Mouse (Mus musculus): Measurements from ENCODE around the gene Ctrl. TPM values are rescaled to one million over a fixed set of nuclear protein-coding genes. Genes with fewer than 3 reads are reported as not detected.
A peak's percentile ranks its signal among the peaks of the same experiment; 100 is the strongest.

Gene Ctrl
- polyA plus RNA-seq, 1 experiment: 4,931 TPM

- no peaks in the 10 kb centered on the region for H3K4me1 ChIP-seq (ENCODE audit: control insufficient read depth, insufficient read depth, insufficient read length)
- H3K4me3 ChIP-seq (ENCODE audit: extremely low read depth, insufficient read depth, insufficient read length): no peak overlapping the region
- no peaks in the 10 kb centered on the region for H3K27me3 ChIP-seq (ENCODE audit: control insufficient read depth, insufficient read depth, low read length)
- WGBS: 92% methylated on average over 7 of the region's 7 CpGs
- TF ChIP-seq POLR2A (IDR thresholded peaks at IDR 0.05; ENCODE audit: low read depth, low read length) (no peak), CTCF (IDR thresholded peaks at IDR 0.05; ENCODE audit: extremely low read depth, insufficient read depth, insufficient read length, insufficient replicate concordance) (no peak)
- no peak for DNase-seq (ENCODE audit: low read depth in 1 of 2, low spot score in 2 of 2)
- H3K36me3 ChIP-seq (ENCODE audit: control insufficient read depth, insufficient read depth, low read length): no peaks in the 10 kb centered on the region
- no peak overlapping the region for H3K27ac ChIP-seq (ENCODE audit: insufficient read depth, low read length)
Measured at GRCm38 (mm10) chr8:105959350-105959749, 25.7 kb upstream of the Ctrl start.

GRCm38 (mm10) chr8:105957813-105958212 lies 24.2 kb upstream of the Ctrl start:
- no peaks in the 10 kb centered on the region for H3K27me3 ChIP-seq (ENCODE audit: control insufficient read depth, insufficient read depth, low read length)
- no peak overlapping the region for H3K27ac ChIP-seq (ENCODE audit: insufficient read depth, low read length)
- 87% methylated on average over 2 of the region's 4 CpGs for WGBS
- H3K36me3 ChIP-seq (ENCODE audit: control insufficient read depth, insufficient read depth, low read length): no peaks in the 10 kb centered on the region
- TF ChIP-seq POLR2A (IDR thresholded peaks at IDR 0.05; ENCODE audit: low read depth, low read length): no peak
- TF ChIP-seq CTCF (IDR thresholded peaks at IDR 0.05; ENCODE audit: extremely low read depth, insufficient read depth, insufficient read length, insufficient replicate concordance): no peak
- DNase-seq (ENCODE audit: low read depth in 1 of 2, low spot score in 2 of 2): no peak
- H3K4me3 ChIP-seq (ENCODE audit: extremely low read depth, insufficient read depth, insufficient read length): no peak overlapping the region
- H3K4me1 ChIP-seq (ENCODE audit: control insufficient read depth, insufficient read depth, insufficient read length): no peaks in the 10 kb centered on the region

GRCm38 (mm10) chr8:105956556-105956955 lies 22.9 kb upstream of the Ctrl start:
- no peak overlapping the region for H3K27ac ChIP-seq (ENCODE audit: insufficient read depth, low read length)
- H3K27me3 ChIP-seq (ENCODE audit: control insufficient read depth, insufficient read depth, low read length): no peaks in the 10 kb centered on the region
- H3K4me3 ChIP-seq (ENCODE audit: extremely low read depth, insufficient read depth, insufficient read length): no peak overlapping the region
- no peak for TF ChIP-seq POLR2A (IDR thresholded peaks at IDR 0.05; ENCODE audit: low read depth, low read length)
- no peak for TF ChIP-seq CTCF (IDR thresholded peaks at IDR 0.05; ENCODE audit: extremely low read depth, insufficient read depth, insufficient read length, insufficient replicate concordance)
- DNase-seq (ENCODE audit: low read depth in 1 of 2, low spot score in 2 of 2): no peak
- 92% methylated on average over 4 of the region's 4 CpGs for WGBS
- H3K4me1 ChIP-seq (ENCODE audit: control insufficient read depth, insufficient read depth, insufficient read length): no peaks in the 10 kb centered on the region
- peaks cover 2% of the 10 kb centered on the region; the same call in 1 of the 2 replicates for H3K36me3 ChIP-seq (ENCODE audit: control insufficient read depth, insufficient read depth, low read length)

- 79% methylated on average over 7 of the region's 7 CpGs for WGBS
- no peak for TF ChIP-seq POLR2A (IDR thresholded peaks at IDR 0.05; ENCODE audit: low read depth, low read length)
- no peak for TF ChIP-seq CTCF (IDR thresholded peaks at IDR 0.05; ENCODE audit: extremely low read depth, insufficient read depth, insufficient read length, insufficient replicate concordance)
- DNase-seq (ENCODE audit: low read depth in 1 of 2, low spot score in 2 of 2): no peak
- Histone ChIP-seq H3K27me3 (ENCODE audit: control insufficient read depth, insufficient read depth, low read length) (no peaks in the 10 kb centered on the region), H3K4me3 (ENCODE audit: extremely low read depth, insufficient read depth, insufficient read length) (no peak overlapping the region), H3K4me1 (ENCODE audit: control insufficient read depth, insufficient read depth, insufficient read length) (no peaks in the 10 kb centered on the region), H3K36me3 (ENCODE audit: control insufficient read depth, insufficient read depth, low read length) (peaks cover 4% of the 10 kb centered on the region; the same call in 1 of the 2 replicates), H3K27ac (ENCODE audit: insufficient read depth, low read length) (peak overlapping the region; percentile 44)
Measured at GRCm38 (mm10) chr8:105951057-105951659, 17.5 kb upstream of the Ctrl start.

DNA sequence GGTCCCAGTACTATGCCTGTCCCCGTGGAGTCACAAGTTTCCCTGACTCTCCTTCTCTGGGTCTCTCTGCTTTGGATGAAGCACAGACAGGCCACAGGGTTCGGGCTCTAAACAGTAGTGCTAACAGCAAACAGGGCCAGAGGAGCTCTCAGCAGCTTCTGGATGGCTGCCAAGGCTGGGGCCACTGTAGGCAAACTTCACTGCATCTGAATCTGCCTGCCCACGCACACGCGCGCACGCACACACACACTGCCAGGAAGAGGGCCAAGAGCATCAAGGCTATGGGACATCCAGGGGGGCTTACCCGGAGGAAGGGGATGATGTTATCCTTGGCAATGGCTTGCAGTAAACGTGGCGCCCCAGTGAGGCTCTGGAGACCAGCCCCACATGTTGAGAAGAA lies 15.7 kb upstream of the Ctrl start:
- peaks cover 10% of the 10 kb centered on the region for H3K36me3 ChIP-seq (ENCODE audit: control insufficient read depth, insufficient read depth, low read length)
- TF ChIP-seq CTCF (IDR thresholded peaks at IDR 0.05; ENCODE audit: extremely low read depth, insufficient read depth, insufficient read length, insufficient replicate concordance): no peak
- TF ChIP-seq POLR2A (IDR thresholded peaks at IDR 0.05; ENCODE audit: low read depth, low read length): no peak
- WGBS: 83% methylated on average over 10 of the region's 10 CpGs
- no peak overlapping the region for H3K27ac ChIP-seq (ENCODE audit: insufficient read depth, low read length)
- DNase-seq (ENCODE audit: low read depth in 1 of 2, low spot score in 2 of 2): no peak
- H3K4me1 ChIP-seq (ENCODE audit: control insufficient read depth, insufficient read depth, insufficient read length): no peaks in the 10 kb centered on the region
- H3K4me3 ChIP-seq (ENCODE audit: extremely low read depth, insufficient read depth, insufficient read length): no peak overlapping the region
- H3K27me3 ChIP-seq (ENCODE audit: control insufficient read depth, insufficient read depth, low read length): no peaks in the 10 kb centered on the region

DNA sequence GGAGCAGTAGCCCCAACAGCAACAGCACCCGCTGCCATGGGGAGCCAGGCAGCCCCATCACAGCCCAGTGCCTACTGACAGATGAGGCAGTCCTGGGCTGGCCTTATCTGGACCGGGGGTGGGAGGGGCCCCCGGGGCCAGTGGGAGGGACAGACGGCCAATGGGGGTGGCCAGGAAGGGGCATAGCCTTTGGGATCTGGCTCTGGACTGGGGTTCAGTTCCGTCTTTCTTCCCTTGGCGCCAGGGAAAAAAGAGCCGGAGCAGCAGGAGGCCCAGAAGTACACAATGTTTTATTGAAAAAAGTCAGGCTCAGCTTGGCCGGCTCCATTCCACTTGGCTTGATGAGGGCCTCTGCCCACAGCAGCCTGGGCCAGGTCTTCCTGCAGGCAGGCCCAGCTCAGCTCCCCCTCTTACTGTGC lies 9.7 kb upstream of the Ctrl start, which contains the start of gene Lcat:
Lcat (minus strand) TSS at position 62 of the 419 bp plus-strand sequence.
- H3K4me1 ChIP-seq (ENCODE audit: control insufficient read depth, insufficient read depth, insufficient read length): no peaks in the 10 kb centered on the region
- H3K27ac ChIP-seq (ENCODE audit: insufficient read depth, low read length): no peak within 1 kb of the TSS
- 89% methylated on average over 8 of the region's 8 CpGs for WGBS
- no peaks in the 10 kb centered on the region for H3K27me3 ChIP-seq (ENCODE audit: control insufficient read depth, insufficient read depth, low read length)
- TF ChIP-seq POLR2A (IDR thresholded peaks at IDR 0.05; ENCODE audit: low read depth, low read length) (no peak), CTCF (IDR thresholded peaks at IDR 0.05; ENCODE audit: extremely low read depth, insufficient read depth, insufficient read length, insufficient replicate concordance) (no peak)
- peaks cover 6% of the 10 kb centered on the region for H3K36me3 ChIP-seq (ENCODE audit: control insufficient read depth, insufficient read depth, low read length)
- DNase-seq (ENCODE audit: low read depth in 1 of 2, low spot score in 2 of 2): no peak
- H3K4me3 ChIP-seq (ENCODE audit: extremely low read depth, insufficient read depth, insufficient read length): no peak within 1 kb of the TSS

DNA sequence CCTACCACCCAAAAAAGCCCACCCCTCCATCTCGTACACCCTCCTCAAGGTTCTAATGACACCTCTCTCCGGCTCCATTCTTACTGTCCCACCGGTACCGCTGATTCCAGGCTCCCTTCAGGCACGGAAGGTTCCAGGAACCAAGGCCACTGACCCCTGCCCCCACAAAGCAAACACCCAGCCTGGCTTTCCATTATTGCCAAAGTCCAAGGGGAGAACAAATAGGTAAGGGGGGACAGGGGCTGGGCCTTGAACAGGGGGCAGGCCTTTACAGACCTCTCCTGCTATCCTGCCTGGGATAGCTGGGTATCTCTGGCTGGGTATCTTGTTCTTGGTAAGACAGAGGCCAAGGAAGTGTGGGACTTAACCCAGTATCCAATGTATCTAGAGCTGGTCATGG lies 8.9 kb upstream of the Ctrl start:
- TF ChIP-seq CTCF (IDR thresholded peaks at IDR 0.05; ENCODE audit: extremely low read depth, insufficient read depth, insufficient read length, insufficient replicate concordance) (no peak), POLR2A (IDR thresholded peaks at IDR 0.05; ENCODE audit: low read depth, low read length) (no peak)
- no peaks in the 10 kb centered on the region for H3K4me1 ChIP-seq (ENCODE audit: control insufficient read depth, insufficient read depth, insufficient read length)
- no peak for DNase-seq (ENCODE audit: low read depth in 1 of 2, low spot score in 2 of 2)
- no peak overlapping the region for H3K4me3 ChIP-seq (ENCODE audit: extremely low read depth, insufficient read depth, insufficient read length)
- peaks cover 6% of the 10 kb centered on the region for H3K36me3 ChIP-seq (ENCODE audit: control insufficient read depth, insufficient read depth, low read length)
- WGBS: 100% methylated on average over 5 of the region's 5 CpGs
- no peak overlapping the region for H3K27ac ChIP-seq (ENCODE audit: insufficient read depth, low read length)
- no peaks in the 10 kb centered on the region for H3K27me3 ChIP-seq (ENCODE audit: control insufficient read depth, insufficient read depth, low read length)
